Mouse (Mus musculus) gastrocnemius, adult 18-20 months (tissue): Measurements from ENCODE around the gene Sstr3. TPM values are rescaled to one million over a fixed set of nuclear protein-coding genes. Genes with fewer than 3 reads are reported as not detected.
A peak's percentile ranks its signal among the peaks of the same experiment; 100 is the strongest.

Experiments used
- DNase-seq: peaks from one replicate; pipeline ENCODE4 v3.0.0; 2021; ENCODE audit warnings: low spot score
- long read RNA-seq, 2 experiments: library from polyadenylated mRNA; stranded (forward); transcript quantifications; one replicate each; pipeline ENCODE4 v2.0.0; 2021
- total RNA-seq, 2 experiments: library from RNA; stranded (reverse); gene quantifications; 2 replicates each; pipeline ENCODE4 v1.2.3; 2021

Gene Sstr3
- total RNA-seq = not detected
- long read RNA-seq, experiment 1 = 0 reads
- long read RNA-seq, experiment 2 = 0 reads

GRCm38 (mm10) chr15:78544561-78545001 lies at the start of gene Sstr3:
Gene Sstr3 (minus strand): TSS chr15:78544685.
- no peak for DNase-seq

DNA sequence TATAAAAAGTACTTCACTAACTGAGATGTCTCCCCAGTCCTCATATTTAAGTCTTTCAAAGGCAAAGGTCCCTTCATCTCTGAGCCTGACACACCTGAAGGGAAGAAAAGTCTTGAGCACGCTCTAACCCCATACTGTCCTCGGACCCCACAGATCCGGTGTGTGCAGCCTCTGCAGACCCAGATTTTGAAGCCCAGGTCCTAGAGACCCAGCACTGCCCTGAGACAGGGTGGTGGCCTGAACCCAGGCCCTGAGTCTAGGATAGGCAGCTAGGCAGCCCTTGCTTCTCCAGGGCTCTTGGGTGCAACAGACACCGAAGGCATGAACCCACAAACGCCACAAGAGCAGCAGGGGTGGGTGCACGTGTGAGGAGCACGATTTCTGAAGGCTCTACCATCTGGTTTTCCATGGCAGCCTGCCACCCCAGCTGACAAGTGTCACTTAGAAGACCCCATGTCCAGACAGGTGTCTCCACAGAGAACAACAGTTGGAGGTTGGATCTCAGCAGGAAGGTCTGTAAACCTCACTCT lies 49.5 kb upstream of the Sstr3 start:
- no peak for DNase-seq

DNA sequence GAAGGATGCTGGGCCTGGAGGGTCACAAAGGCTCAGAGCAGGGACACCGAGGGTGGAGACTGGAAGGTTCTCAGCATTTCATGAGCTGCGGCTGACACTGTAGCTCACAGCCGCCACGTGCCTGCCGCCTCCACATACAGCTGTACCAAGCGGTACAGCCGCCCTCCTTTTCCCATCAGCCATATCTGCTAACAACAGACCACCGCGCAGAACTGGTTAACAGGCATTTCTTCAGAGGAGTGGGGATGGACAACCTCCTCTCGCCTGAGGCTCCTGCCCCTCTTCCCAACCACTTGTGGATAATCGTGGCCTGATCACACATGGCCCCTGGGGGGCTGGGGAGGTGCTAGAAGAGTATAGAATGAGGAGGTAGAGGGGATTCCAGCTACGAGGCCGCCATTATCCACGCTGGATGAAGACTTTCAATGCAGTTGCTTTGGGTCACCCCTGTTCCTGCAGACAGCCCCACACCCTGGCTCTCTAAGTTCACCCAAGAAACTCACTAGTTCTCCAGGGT lies 48.0 kb upstream of the Sstr3 start:
- no peak for DNase-seq

DNA sequence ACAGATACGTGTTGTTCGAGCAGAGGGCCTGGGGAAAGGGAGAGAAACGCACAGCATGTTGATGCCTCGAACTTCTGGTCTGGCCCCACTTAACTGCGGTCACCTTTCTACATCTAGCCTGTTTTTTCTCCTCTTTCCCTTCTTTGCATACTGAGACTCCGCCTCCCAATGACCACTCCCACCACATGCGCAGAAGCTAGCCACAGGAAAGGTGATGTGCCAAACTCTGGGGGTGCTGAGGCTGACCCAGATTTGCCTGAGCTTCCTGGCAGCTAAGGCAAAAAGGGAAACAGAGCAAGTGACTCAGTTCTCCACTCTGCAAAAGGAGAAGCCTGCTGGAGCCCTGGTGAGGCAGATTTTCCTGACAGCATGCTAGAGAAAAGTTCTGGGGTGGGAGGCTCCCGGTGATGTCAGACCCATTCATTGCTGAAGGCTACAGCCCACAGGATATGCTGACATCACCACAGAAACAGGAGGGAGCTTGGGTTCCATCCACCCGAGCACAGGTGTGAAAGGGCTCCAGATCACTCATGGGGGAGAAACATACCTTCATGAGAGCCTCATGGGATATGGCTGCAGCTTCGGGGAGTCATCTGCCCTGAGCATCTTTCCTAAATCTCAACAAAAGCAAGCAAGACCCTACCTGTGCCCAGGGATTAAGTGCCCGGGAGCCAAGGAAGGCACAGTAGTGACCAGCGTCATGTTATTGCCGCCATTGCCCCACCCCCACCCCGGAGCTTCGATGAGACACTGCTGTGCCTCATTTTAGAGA lies 47.4 kb upstream of the Sstr3 start:
- DNase-seq = no peak

DNA sequence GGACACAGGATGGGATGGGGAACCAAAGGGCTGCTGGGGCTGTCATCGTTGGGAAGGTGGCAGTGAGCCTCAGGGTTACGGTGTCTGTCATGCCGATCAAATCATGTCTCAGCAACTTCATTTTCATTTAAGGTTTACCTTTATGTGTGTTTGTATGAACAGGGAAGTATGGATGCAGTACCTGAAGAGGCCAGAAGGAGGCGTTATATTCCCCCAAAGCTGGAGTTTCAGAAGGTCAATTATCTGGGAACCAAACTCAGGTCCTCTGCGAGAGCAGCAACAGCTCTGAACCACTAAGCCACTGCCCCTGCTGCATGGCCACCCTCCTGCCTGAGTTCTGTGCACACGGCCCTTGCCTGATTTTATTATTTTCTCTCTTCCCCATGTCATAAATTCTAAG lies 46.3 kb upstream of the Sstr3 start:
- no peak for DNase-seq

GRCm38 (mm10) chr15:78589936-78590335 lies 45.5 kb upstream of the Sstr3 start:
- DNase-seq = no peak

DNA sequence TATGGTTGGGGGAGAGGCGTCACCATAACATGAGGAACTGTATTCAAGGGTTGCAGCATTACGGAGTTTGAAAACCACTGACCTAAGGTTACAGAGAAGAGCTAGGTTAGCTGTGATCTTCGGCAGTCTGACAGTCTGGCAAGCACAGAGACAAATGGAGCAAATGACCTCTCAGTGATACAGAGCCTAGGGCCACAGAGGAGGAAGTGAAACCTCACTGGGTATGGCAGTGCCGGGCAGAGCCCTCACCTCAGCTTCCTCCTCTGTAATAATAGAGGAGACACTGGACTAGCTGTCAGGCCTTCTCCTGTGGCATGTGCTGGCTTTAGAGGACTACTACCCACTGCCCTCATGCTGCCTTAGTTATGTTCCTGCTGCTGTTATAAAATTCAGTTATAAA lies 44.4 kb upstream of the Sstr3 start:
- DNase-seq = no peak

- no peak for DNase-seq
Observed at GRCm38 (mm10) chr15:78588049-78588448, 43.6 kb upstream of the Sstr3 start.

DNA sequence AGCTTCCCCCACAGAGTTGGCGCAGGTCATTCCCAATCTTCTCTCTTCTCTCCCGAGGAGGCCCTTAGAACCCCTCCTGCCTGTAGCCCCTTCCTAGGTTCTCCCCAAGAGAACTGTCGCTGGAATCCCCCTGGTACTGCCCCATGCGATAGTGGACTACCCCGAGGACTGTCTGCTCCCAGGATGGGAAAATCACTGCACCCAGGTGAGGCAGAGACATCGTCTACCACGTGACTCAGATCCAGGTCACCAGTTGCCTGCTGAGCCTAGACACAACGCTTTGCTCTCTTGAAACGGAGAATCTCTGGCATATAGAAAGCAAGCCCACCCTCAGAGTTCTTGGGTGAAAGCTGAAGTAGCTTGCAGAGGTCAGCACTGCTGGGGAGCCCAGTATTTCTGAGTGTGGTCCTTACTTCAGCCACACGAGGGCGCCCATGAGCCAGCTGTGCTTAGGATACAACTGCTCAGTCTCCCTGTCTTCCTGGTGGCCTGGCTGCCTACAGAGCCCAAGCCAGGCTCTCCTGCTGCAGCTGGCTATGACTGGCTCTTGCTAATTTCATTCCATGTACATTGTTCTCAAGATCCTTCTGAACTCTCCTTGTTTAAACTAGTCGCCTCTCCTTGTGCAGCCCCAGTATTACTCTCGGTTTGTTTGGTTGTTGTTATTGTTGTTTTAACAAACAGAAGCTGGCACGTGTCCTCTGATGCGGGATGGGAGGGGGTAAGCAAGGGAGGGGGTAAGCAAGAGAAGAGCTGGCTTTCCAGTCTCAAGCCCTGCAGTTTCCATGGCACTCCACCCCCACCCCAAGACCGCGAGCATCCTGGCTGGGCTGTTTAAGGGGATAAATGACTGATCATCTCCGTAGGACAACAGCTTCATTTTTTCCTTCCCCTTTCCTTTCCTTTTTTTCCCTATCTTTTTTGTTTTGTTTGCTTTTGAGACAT lies 42.8 kb upstream of the Sstr3 start:
- peak; percentile 80 for DNase-seq

DNA sequence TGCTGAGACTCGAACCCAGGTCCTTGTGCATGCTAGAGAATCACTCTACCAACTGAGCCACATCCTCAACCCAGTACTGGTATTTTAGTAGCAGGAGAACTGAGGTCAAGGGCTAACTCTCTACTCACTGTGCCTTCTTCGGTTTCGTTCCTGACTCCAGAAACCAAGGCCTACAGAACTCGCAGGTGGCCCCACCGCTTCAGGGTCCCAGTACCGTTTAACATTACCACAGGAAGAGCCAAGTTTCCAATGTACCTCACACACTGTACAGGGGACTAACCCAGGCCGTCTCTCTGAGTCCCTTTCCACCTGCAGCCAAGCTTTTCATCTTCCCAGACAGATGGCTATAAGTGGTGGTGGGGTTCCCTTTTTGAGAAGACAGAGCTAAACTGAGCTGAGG lies 40.9 kb upstream of the Sstr3 start:
- no peak for DNase-seq

GRCm38 (mm10) chr15:78583352-78583751 lies 38.9 kb upstream of the Sstr3 start:
- DNase-seq = peak; percentile 52

GRCm38 (mm10) chr15:78576284-78576810 lies 31.9 kb upstream of the Sstr3 start:
- DNase-seq = no peak

GRCm38 (mm10) chr15:78572658-78573397 lies 28.3 kb upstream of the Sstr3 start, which contains the start of gene Rac2:
Gene Rac2 (minus strand): TSS chr15:78572783.
- no peak for DNase-seq

DNA sequence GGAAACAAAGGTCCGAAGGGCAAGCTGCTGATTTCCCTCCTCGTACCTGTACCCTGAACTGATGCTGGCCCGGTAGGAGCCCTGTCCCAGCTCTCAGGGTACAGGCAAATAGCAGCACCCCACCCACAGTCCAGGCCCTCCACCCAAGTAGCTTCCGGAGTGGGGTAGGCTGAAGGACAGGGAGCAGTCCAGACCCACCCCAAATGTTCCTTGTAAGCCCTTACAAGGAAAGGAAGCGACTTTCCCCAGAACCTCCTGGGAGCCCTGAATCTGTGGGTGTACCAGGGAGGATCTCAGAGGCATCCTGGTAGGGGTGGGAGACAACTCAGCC lies 27.8 kb upstream of the Sstr3 start:
- DNase-seq = no peak

- DNase-seq = no peak
Observed at GRCm38 (mm10) chr15:78571554-78572269, 27.2 kb upstream of the Sstr3 start.

DNA sequence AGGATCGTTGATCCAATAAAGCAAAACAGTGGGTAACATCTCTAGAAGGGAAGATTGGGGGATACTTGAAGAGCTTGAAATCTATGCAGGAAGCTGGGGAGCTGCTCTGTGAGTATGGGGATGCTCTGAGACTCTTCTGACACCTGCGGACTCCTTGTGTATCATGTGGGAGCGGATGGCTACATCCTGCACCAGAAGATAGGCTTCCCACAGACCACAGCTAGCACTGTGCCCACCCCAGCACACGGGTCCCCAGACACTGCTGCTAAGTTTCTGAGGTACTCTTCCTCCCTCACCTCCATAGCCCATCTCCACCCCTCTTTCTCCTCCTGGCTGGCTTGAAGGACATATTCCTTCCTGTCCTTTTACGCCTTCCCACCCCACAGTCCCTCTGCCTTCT lies 25.7 kb upstream of the Sstr3 start:
- DNase-seq = no peak

GRCm38 (mm10) chr15:78567608-78568120 lies 23.2 kb upstream of the Sstr3 start:
- DNase-seq = no peak

DNA sequence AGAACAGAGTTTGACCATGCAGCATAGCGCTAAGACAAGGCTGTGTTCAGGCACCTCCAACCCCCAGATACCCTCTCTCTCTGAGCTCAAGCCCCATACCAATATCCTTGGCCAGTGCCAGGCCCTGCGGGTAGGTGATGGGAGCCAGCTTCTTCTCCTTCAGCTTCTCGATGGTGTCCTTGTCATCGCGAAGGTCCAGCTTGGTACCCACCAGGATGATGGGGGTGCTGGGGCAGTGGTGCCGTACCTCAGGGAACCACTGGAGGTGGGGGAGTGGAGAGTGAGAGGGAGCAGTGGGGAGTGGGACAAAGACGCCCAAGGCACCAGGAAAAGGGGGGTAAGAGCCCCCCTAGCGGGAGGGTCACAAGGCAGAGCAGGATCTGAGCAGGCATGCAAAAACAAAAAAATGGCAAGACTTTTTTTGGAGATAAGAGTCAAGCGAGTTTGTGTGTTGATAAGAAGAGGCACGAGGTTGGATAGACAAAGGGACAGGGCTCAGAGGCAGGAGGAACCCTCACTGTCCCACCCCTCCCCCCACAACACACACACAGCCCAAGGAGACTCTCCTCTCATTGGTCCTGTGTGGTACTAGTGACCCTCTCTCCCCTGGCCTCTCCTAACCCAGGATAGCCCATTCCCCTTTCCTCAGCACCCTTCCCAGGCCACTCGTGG lies 20.4 kb upstream of the Sstr3 start:
- DNase-seq = no peak

DNA sequence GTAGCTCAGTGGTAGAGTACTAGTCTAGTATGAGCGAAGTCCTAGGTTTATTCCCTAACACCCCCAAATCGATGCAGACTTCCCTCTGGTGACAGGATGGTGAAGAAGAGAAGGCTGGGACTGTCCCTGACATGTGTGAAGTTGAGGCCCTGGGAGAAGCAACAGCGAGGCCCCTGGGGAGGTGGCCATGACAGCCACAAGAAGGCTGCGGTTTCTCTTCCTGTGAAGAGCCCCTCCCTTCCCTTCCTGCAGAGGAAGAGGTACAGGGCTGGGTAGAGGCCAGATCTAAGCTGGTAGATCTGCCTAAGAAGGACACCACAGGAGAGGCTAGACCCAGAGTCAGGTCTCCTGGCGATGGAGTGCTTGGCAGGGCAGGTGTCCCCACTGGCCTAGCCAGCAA lies 19.5 kb upstream of the Sstr3 start:
- no peak for DNase-seq

- DNase-seq = no peak
Observed at GRCm38 (mm10) chr15:78563344-78563743, 18.9 kb upstream of the Sstr3 start.
